Mouse (Mus musculus): ENCODE data around the gene Rsc1a1.

GRCm38 (mm10) chr4:141715027-141715426, 29.6 kb upstream of the Rsc1a1 start:
- no peak for TF ChIP-seq POLR2A (IDR thresholded peaks at IDR 0.05; ENCODE audit: borderline replicate concordance, control insufficient read depth, low read depth, low read length)
- no peak for TF ChIP-seq CTCF (IDR thresholded peaks at IDR 0.05; ENCODE audit: control insufficient read depth, insufficient read depth, low read length)

Data from bone marrow, adult 2 months (tissue).